Mouse (Mus musculus) left cerebral cortex, adult 8-10 months (tissue): ENCODE measurements around the gene Krt82. TPM values are rescaled to one million over a fixed set of nuclear protein-coding genes. Genes with fewer than 3 reads are reported as not detected.
"Not testable (repeated sequence)": the region's sequence is repeated elsewhere in the genome, so short reads cannot be mapped to it uniquely, and the experiment has no call there.

Experiments used
- DNase-seq, 2 experiments: peaks; one replicate each; pipeline ENCODE4 v3.0.0; 2022; ENCODE audit warnings: low spot score in 2 of 2
- microRNA-seq, 2 experiments: library from miRNA; unstranded; fragments of <30 nt; microRNA quantifications; one replicate each; pipeline ENCODE4 v1.2.0; 2022
- total RNA-seq, 4 experiments: library from RNA; stranded (reverse); gene quantifications; 2 replicates each; pipeline ENCODE4 v1.2.4; 2022

The Krt82 gene
- total RNA-seq, 4 experiments from 2014 or later = not detected

- DNase-seq = not testable (repeated sequence)
These were observed 33.3 kb downstream of the Krt82 start, which contains the start of gene Gm49425 for GRCm38 (mm10) chr15:101517161-101517560. Gene Gm49425 (minus strand): TSS chr15:101517261.

DNA sequence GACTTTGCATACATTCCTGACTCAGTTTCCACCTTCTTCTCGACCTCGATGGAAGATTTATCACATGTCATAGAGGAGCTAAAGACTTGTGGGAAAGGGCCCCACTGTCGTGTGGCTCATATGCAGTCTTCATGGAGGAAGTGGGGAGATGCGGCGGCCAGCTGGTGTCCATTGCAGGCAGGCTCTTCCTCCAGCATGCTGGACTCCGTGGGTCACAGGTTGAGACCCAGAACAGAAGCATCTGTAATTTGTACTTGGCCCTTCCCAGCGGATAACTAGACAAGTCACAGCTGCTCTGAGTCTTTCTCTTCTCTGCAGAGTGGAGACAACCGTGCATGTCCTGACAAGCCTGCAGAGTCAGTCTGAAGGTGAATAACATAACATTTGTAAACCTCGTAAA lies 42.2 kb downstream of the Krt82 start:
- DNase-seq = no peak

GRCm38 (mm10) chr15:101506896-101507758 lies 43.3 kb downstream of the Krt82 start:
- no peak for DNase-seq

DNA sequence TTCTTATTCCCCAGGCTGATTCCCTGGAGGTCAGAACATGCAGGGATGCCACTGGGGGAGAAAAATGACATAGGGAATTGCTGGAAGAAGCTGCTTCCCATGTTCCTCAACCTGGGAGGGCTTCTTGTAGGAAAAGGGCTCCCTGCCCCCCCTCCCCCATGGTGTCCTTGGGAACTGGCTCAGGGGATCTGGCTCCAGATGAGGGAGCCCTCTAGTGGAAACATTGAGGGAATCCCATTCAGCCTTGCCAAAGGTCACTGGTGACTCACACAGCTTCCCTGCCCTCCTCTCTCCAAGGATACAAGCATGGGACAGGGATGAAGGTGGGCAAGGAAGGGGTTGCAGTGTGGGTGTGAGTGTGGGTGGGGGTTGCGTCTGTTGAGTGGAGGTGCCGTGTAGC lies 53.3 kb downstream of the Krt82 start:
- no peak for DNase-seq

GRCm38 (mm10) chr15:101495266-101495665 lies 55.2 kb downstream of the Krt82 start:
- DNase-seq = no peak

GRCm38 (mm10) chr15:101494203-101494602 lies 56.3 kb downstream of the Krt82 start:
- no peak for DNase-seq

DNA sequence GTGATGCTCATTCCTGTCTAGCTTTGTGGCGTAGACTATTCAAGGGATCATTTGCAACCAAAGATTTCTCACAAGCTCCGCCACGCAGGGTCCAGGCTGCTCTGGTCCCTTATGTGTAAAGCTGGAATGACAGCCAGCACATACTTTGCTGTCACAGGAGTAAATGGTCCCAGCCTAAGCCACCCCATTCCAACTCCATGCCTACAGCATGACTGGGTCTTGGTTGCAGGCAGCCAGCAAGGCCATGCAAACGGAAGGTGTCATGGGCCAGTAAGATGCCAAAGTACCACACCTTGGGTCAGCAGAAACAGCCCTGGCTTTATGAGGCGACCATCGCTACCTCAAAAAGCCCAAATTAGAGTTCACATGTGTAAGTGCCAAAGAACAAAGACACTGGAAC lies 56.8 kb downstream of the Krt82 start:
- no peak for DNase-seq

DNA sequence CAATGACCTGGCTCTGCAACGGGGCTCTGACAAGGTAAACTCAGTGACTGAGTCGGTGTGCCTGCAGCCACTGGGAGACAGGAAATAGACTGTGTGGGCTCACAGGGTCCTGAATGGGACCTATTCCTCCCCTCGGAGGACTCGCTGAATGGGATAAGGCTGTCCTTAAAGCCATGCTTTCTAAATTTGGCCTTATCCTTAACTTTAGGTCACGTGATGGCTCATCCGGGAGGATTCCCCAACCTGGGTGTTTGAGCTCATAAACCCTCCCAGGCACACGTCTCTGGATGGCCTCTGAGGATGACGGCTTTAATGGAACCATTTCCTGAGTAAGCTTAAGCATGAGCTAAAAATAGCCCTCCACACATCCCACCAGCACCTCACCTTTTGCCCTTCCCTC lies 57.7 kb downstream of the Krt82 start:
- no peak for DNase-seq

GRCm38 (mm10) chr15:101491431-101491830 lies 59.0 kb downstream of the Krt82 start, which contains the start of gene Krt83:
Gene Krt83 (minus strand): TSS chr15:101491512.
- no peak for DNase-seq

Small RNA genes lying within 50 kb of the gene (microRNA-seq; reads per million reads assigned to microRNA genes)
- 0 reads per million in 2 experiments for gene Gm44393
- 0 reads per million in 2 experiments for gene Gm44460

Other genes with a start within 250 kb of the Krt82 start
- gene Krt80, start 180.5 kb downstream of the Krt82 start, total RNA-seq = 1 to 10 TPM; 3.4 to 5.1 (median 4.2) TPM
- gene Krt7, start 139.6 kb downstream of the Krt82 start, total RNA-seq = under 1 TPM in 3 of 4 experiments, not detected in 1; 0.15 to 0.65 (median 0.19) TPM
- under 1 TPM in 1 of 4 experiments, not detected in 3; 0.21 TPM for gene Krt87, start 111.9 kb downstream of the Krt82 start, total RNA-seq
- gene Krt88, start 102.9 kb downstream of the Krt82 start, total RNA-seq = not detected
- not detected for gene Krt81, start 86.9 kb downstream of the Krt82 start, total RNA-seq
- gene Krt86, start 77.2 kb downstream of the Krt82 start, total RNA-seq = not detected
- gene Krt83, start 59.2 kb downstream of the Krt82 start, total RNA-seq = not detected
- not detected for gene Gm49425, start 33.4 kb downstream of the Krt82 start, total RNA-seq
- not detected for gene Krt84, start 17.8 kb downstream of the Krt82 start, total RNA-seq
- gene Krt90, start 12.3 kb upstream of the Krt82 start, total RNA-seq = not detected
- not detected for gene Krt75, start 23.2 kb upstream of the Krt82 start, total RNA-seq
- not detected for gene Gm5414, start 77.5 kb upstream of the Krt82 start, total RNA-seq
- gene Gm5478, start 96.7 kb upstream of the Krt82 start, total RNA-seq = not detected
- gene Krt6b, start 129.6 kb upstream of the Krt82 start, total RNA-seq = not detected
- gene Krt6a, start 143.6 kb upstream of the Krt82 start, total RNA-seq = not detected
- gene Krt5, start 162.2 kb upstream of the Krt82 start, total RNA-seq = not detected
- not detected for gene Krt71, start 192.4 kb upstream of the Krt82 start, total RNA-seq
- gene Krt72, start 235.8 kb upstream of the Krt82 start, total RNA-seq = not detected